Mouse (Mus musculus) C2C12 (cell line): ENCODE data around the gene Arhgef10l.

Experiments
- CTCF ChIP-seq: IDR thresholded peaks from one replicate; pipeline ENCODE4 v1.5.1; 2011; ENCODE audit not compliant: control insufficient read depth, insufficient read depth, insufficient read length
- MAX ChIP-seq: IDR thresholded peaks from one replicate; pipeline ENCODE4 v1.6.1; 2011; ENCODE audit warnings: mild to moderate bottlenecking, control low read depth
- MYOD1 ChIP-seq: IDR thresholded peaks from one replicate; pipeline ENCODE4 v1.6.1; 2011; ENCODE audit warnings: low read depth; ENCODE audit not compliant: control insufficient read depth, insufficient read length

DNA sequence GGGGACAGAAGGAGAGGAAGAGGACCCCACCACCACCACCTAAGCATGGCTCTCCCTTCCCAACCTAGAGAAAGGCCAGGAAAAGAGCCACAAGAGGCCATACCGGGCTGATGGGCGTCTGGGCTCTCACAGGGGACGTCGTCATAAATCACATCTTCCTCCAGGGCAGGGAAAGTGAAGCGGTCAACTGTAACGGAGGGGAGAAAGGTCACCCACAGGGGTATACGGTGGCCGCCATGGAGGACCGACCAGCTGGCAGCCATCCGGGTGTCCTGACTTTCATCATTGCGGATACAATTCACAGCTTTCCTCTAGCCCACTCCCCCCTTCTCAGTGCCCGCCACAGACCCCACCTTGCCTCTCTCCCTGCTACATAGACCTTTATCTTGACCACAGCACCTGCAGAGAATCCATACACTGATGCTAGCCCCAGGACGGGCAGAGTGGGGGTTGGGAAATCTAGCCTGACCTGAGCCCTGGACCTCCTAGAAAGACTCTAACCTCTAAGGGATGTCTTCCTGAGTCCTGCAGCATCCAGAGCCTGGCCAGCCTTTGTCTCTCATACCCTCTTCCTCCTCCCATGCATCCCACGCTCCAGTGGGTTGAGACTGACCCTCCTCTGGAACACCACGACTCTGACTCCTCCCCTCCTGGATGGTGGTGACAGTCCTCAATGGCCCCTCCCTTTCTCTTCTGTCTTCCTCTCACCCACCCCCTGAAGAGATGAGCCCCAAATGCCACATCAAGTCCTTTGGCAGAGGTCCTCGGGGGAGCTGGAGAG, 72.6 kb downstream of the Arhgef10l start:
- TF ChIP-seq MAX (no peak), CTCF (no peak), MYOD1 (no peak)
